Mouse (Mus musculus) spleen, adult 2 months (tissue): ENCODE measurements around the gene Ovol1.
A peak's percentile ranks its signal among the peaks of the same experiment; 100 is the strongest.

ENCODE experiments used
- CTCF ChIP-seq: fragments of 200-500 bp; IDR thresholded peaks from 2 replicates; pipeline ENCODE4 v1.5.1; 2011; ENCODE audit warnings: mild to moderate bottlenecking, inconsistent platforms; ENCODE audit not compliant: insufficient read depth, insufficient read length, insufficient replicate concordance; ENCODE audit errors: extremely low read depth
- POLR2A ChIP-seq: fragments of 200-500 bp; IDR thresholded peaks from 2 replicates; pipeline ENCODE4 v1.6.1; 2011; ENCODE audit warnings: low read depth, low read length, inconsistent platforms

- TF ChIP-seq POLR2A (peak; percentile 25), CTCF (no peak)
These were observed 49.3 kb upstream of the Ovol1 start, which contains the start of gene Kat5 for GRCm38 (mm10) chr19:5609547-5610404.
